In the genomic region with DNA sequence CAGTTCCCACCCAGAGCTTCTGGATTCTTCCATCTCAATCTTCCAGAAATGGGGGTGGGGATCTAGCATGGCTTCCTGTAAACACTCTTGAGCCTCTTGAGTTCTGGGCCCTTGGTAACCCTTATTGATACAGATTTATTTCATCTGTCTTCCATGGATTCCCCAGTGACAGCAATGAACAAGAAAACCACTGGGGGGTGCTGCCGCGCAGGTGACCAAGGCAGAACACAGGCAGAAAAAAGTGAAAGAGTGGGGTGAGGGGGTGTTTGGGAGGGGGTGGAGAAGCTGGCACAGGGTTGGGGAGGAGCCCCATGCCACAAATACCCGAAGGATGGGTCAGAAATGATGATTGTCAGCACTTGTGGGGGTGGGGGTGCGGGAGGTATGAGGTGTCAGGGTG, we compare ENCODE assay signal across 8 mouse cellular contexts. TPM values are rescaled to one million over a fixed set of nuclear protein-coding genes. Genes with fewer than 3 reads are reported as not detected.
DNase-seq lines count a peak whose midpoint lies in the region; ATAC-seq lines count a peak whose summit lies in the region.

No protein-coding gene starts in this region.

- DNase-seq in embryo, embryonic 10.5 days (ENCODE audit: low spot score) = peak; percentile 56
- no peak for DNase-seq in embryo, embryonic 10 days (ENCODE audit: low spot score)
- DNase-seq in testis, postnatal 10 days (ENCODE audit: low spot score) = peak; percentile 80
- DNase-seq in testis, postnatal 14 days (ENCODE audit: low spot score) = no peak
- peak; percentile 78 for DNase-seq in kidney, postnatal 10 days
- DNase-seq in retina, embryonic 14.5 days (ENCODE audit: low spot score) = peak; percentile 74
- no peak for DNase-seq in frontal cortex, postnatal 14 days (ENCODE audit: low spot score in 2 of 2)

- peak overlapping the region; percentile 99 for H3K27ac ChIP-seq in forebrain, embryonic 13.5 days

- H3K36me3 ChIP-seq in forebrain, embryonic 13.5 days (ENCODE audit: poor library complexity, severe bottlenecking) = no peaks in the 10 kb centered on the region

- H3K4me1 ChIP-seq in forebrain, embryonic 13.5 days = peaks cover 56% of the 10 kb centered on the region

- H3K27me3 ChIP-seq in forebrain, embryonic 13.5 days = no peaks in the 10 kb centered on the region

- no peak overlapping the region for H3K4me2 ChIP-seq in forebrain, embryonic 13.5 days

- ATAC-seq in forebrain, embryonic 13.5 days = no peak

- H3K9ac ChIP-seq in forebrain, embryonic 13.5 days = no peak overlapping the region

- no peak overlapping the region for H3K4me3 ChIP-seq in forebrain, embryonic 13.5 days

- no peaks in the 10 kb centered on the region for H3K9me3 ChIP-seq in forebrain, embryonic 13.5 days (replicated peaks)

- WGBS in forebrain, embryonic 13.5 days = 22% methylated on average over 4 of the region's 4 CpGs

RNA-seq across cellular contexts. Expression of a gene that starts 1.4 kb away (rescaled TPM):
- polyA plus RNA-seq in forebrain, embryonic 13.5 days (2015; fragmentation: Nextera tagmentation; extraction: Ambion mirVana) = 153 and 169 TPM in 2 replicates

RNA-seq across cellular contexts. Expression of a gene that starts 32.3 kb away (rescaled TPM):
- polyA plus RNA-seq in forebrain, embryonic 13.5 days (2015; fragmentation: Nextera tagmentation; extraction: Ambion mirVana) = 36.3 and 42.6 TPM in 2 replicates

RNA-seq across cellular contexts. Expression of a gene that starts 38.4 kb away (rescaled TPM):
- 12.7 and 17.0 TPM in 2 replicates for polyA plus RNA-seq in forebrain, embryonic 13.5 days (2015; fragmentation: Nextera tagmentation; extraction: Ambion mirVana)

Comparison
In these comparisons a context has a peak if more than half of its experiments do, and no peak if none do; other contexts are left out.
1. DNase-seq: peak in embryo, embryonic 10.5 days (single experiment), testis, postnatal 10 days (single experiment), kidney, postnatal 10 days (single experiment) and retina, embryonic 14.5 days (single experiment); none in embryo, embryonic 10 days (single experiment), testis, postnatal 14 days (single experiment) and frontal cortex, postnatal 14 days (0 of 2).